Mouse (Mus musculus): ENCODE results near the gene Fam198a. TPM values are rescaled to one million over a fixed set of nuclear protein-coding genes. Genes with fewer than 3 reads are reported as not detected.

The Fam198a gene
- polyA plus RNA-seq, 1 experiment from 2014 or later, result 0.45 TPM

DNA sequence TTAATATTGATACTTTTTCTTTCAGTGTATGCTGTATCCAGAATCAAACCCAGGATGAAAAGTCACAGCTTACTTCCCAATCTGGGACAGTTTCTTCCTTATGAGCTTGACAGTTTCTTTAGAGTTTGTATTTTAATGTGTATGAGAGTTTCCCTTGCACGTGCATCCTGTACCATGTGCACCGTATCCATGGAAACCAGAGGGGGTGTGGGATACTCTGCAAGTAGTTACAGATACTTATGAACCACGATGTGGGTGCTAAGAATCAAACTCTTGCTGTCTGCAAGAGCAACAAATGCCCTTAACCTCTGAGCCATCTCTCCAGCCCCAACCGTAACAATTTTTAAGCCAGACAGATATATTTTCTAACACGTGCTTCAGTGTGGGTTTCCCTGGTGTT, 40.3 kb downstream of the Fam198a start:
- no peak for DNase-seq (ENCODE audit: low spot score)
- Histone ChIP-seq H3K4me2 (ENCODE audit: low read depth, severe bottlenecking) (no peak overlapping the region), H3K27me3 (ENCODE audit: control insufficient read depth, insufficient read depth, low read length) (no peaks in the 10 kb centered on the region), H3K36me3 (ENCODE audit: control insufficient read depth, insufficient read depth, low read length) (no peaks in the 10 kb centered on the region), H3K4me3 (ENCODE audit: low read depth, low read length) (no peak overlapping the region), H3K4me1 (ENCODE audit: control insufficient read depth, insufficient read depth, low read length) (peaks cover 5% of the 10 kb centered on the region; the same call in 1 of the 2 replicates), H3K27ac (replicated peaks; ENCODE audit: low read depth, low read length) (no peak overlapping the region), H3K9ac (ENCODE audit: low read length) (no peak overlapping the region), H3K9me3 (ENCODE audit: control insufficient read depth, low read length) (no peaks in the 10 kb centered on the region)
- 76% methylated on average over 5 of the region's 5 CpGs for WGBS
- ATAC-seq (ENCODE audit: insufficient number of reproducible peaks, low FRiP score, low TSS enrichment, low read depth), result no peak

DNA sequence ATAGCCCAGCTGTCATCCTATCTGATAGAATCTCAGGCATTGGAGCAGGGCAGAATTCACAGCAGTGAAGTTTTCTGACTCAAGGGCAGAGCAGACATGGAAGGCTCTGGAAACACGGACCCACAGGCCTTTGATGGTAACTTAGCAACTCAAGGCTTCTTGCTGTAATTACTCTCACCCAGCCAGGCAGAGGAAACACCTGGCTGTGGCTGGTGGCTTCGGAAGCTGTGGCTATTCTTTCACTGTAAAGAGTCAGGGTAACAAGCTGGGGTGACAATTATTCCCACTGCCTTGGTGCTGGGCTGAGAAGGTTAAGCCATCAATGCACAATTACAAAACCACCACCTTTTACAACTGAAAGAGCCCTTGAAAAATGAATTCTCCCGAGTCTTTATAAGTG, 42.3 kb downstream of the Fam198a start:
- Histone ChIP-seq H3K36me3 (ENCODE audit: control insufficient read depth, insufficient read depth, low read length) (no peaks in the 10 kb centered on the region), H3K9ac (ENCODE audit: low read length) (no peak overlapping the region), H3K4me2 (ENCODE audit: low read depth, severe bottlenecking) (no peak overlapping the region), H3K27ac (replicated peaks; ENCODE audit: low read depth, low read length) (no peak overlapping the region), H3K9me3 (ENCODE audit: control insufficient read depth, low read length) (no peaks in the 10 kb centered on the region), H3K4me3 (ENCODE audit: low read depth, low read length) (no peak overlapping the region), H3K27me3 (ENCODE audit: control insufficient read depth, insufficient read depth, low read length) (no peaks in the 10 kb centered on the region), H3K4me1 (ENCODE audit: control insufficient read depth, insufficient read depth, low read length) (peaks cover 5% of the 10 kb centered on the region; the same call in 1 of the 2 replicates)
- DNase-seq (ENCODE audit: low spot score), result no peak
- WGBS, result 57% methylated on average over 3 of the region's 3 CpGs
- ATAC-seq (ENCODE audit: insufficient number of reproducible peaks, low FRiP score, low TSS enrichment, low read depth), result no peak

DNA sequence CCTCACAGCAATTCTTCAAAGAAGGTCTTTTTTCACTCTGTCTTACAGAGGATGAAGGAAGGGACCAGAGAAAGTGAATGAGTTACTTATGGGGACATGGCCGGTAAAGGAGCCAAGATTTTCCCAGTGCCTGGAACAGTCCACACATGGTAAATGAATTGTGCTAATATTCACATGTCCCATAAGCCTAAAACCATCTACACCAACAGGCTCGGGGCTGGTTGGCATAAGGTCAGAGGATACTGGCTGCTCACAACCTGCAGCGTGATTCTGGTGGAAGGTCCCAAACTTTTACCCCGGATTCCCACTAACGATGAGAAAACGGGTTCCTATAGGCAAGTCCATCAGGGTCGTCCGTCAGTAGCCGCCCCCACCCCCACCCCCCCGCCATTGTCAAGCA, 44.3 kb downstream of the Fam198a start:
- WGBS, result 16% methylated on average over 10 of the region's 10 CpGs
- no peaks in the 10 kb centered on the region for H3K27me3 ChIP-seq (ENCODE audit: control insufficient read depth, insufficient read depth, low read length)
- H3K4me1 ChIP-seq (ENCODE audit: control insufficient read depth, insufficient read depth, low read length), result peaks cover 5% of the 10 kb centered on the region; the same call in 1 of the 2 replicates
- no peak overlapping the region for H3K27ac ChIP-seq (replicated peaks; ENCODE audit: low read depth, low read length)
- peak overlapping the region; percentile 49; the same call in 1 of the 2 replicates for H3K9ac ChIP-seq (ENCODE audit: low read length)
- DNase-seq (ENCODE audit: low spot score), result no peak
- ATAC-seq (ENCODE audit: insufficient number of reproducible peaks, low FRiP score, low TSS enrichment, low read depth), result no peak
- H3K4me2 ChIP-seq (ENCODE audit: low read depth, severe bottlenecking), result peak overlapping the region; percentile 57
- H3K4me3 ChIP-seq (ENCODE audit: low read depth, low read length), result peak overlapping the region; percentile 62
- no peaks in the 10 kb centered on the region for H3K36me3 ChIP-seq (ENCODE audit: control insufficient read depth, insufficient read depth, low read length)
- no peaks in the 10 kb centered on the region for H3K9me3 ChIP-seq (ENCODE audit: control insufficient read depth, low read length)

DNA sequence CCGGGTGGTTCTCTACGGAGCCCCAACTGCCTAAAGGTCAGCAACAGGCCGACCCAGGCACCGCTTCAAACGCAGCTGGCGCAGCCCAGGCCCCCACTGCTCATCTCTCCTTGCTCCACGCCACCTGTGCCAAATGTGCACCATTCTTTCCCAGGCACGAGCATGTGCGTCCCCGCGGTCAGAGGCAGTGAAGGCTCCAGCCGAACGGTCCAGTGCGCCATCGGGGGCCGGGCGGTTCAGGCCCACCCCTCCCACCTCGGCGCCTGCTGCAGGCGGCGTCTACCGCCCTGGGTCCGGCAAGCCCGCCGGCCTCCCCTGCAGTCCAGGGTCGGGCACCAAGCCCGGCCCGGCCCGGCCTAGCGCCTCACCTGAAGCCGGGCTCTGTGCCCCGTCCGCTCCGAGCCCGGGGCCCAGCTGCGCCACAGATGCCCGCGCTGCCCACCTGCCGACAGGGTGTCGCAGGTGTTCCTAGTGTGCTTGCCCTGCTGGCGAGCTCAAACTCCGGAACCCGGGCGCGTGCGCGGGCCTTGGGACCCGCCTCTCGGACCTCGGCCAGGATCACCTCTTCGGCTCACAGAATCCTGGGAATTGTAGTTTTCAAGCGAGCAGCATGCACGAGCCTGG, 44.8 kb downstream of the Fam198a start:
- H3K27ac ChIP-seq (replicated peaks; ENCODE audit: low read depth, low read length), result no peak overlapping the region
- H3K4me2 ChIP-seq (ENCODE audit: low read depth, severe bottlenecking), result peak overlapping the region; percentile 57
- peak; percentile 77 for ATAC-seq (ENCODE audit: insufficient number of reproducible peaks, low FRiP score, low TSS enrichment, low read depth)
- 1% methylated on average over 43 of the region's 53 CpGs for WGBS
- no peaks in the 10 kb centered on the region for H3K36me3 ChIP-seq (ENCODE audit: control insufficient read depth, insufficient read depth, low read length)
- H3K9ac ChIP-seq (ENCODE audit: low read length), result peak overlapping the region; percentile 49
- peak overlapping the region; percentile 62 for H3K4me3 ChIP-seq (ENCODE audit: low read depth, low read length)
- no peaks in the 10 kb centered on the region for H3K9me3 ChIP-seq (ENCODE audit: control insufficient read depth, low read length)
- H3K27me3 ChIP-seq (ENCODE audit: control insufficient read depth, insufficient read depth, low read length), result no peaks in the 10 kb centered on the region
- H3K4me1 ChIP-seq (ENCODE audit: control insufficient read depth, insufficient read depth, low read length), result peaks cover 5% of the 10 kb centered on the region; the same call in 1 of the 2 replicates
- peak; percentile 87 for DNase-seq (ENCODE audit: low spot score)

DNA sequence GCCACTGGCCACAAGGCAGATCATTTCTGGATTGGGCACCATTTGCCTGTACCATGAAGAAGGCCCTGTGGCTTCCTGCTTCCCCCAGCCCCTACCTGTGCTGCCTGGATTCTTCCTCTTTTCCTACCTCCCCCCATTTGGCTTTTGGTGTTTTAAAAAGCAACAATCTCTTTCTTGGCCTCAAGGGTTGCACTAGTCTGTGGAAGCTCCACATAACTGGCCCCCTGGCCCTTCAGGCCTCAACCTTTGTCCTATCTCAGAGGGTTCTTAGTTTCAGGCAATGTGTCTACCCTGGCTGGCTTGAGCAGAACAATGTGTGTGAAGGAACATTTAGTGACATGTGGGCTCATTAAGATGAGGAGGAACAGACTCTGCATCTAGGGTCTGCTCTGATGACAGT, 46.2 kb downstream of the Fam198a start, which contains the start of gene Pomgnt2:
TSS of gene Pomgnt2 (minus strand) at position 101 of the 400 bp plus-strand sequence.
- DNase-seq (ENCODE audit: low spot score) (no peak), ATAC-seq (ENCODE audit: insufficient number of reproducible peaks, low FRiP score, low TSS enrichment, low read depth) (no peak)
- Histone ChIP-seq H3K27ac (replicated peaks; ENCODE audit: low read depth, low read length) (no peak within 1 kb of the TSS), H3K9me3 (ENCODE audit: control insufficient read depth, low read length) (no peaks in the 10 kb centered on the region), H3K4me2 (ENCODE audit: low read depth, severe bottlenecking) (peak within 1 kb of the TSS; percentile 57; the same call in 1 of the 2 replicates), H3K36me3 (ENCODE audit: control insufficient read depth, insufficient read depth, low read length) (no peaks in the 10 kb centered on the region), H3K4me1 (ENCODE audit: control insufficient read depth, insufficient read depth, low read length) (peaks cover 5% of the 10 kb centered on the region; the same call in 1 of the 2 replicates), H3K4me3 (ENCODE audit: low read depth, low read length) (peak within 1 kb of the TSS; percentile 62), H3K9ac (ENCODE audit: low read length) (no peak within 1 kb of the TSS), H3K27me3 (ENCODE audit: control insufficient read depth, insufficient read depth, low read length) (no peaks in the 10 kb centered on the region)

DNA sequence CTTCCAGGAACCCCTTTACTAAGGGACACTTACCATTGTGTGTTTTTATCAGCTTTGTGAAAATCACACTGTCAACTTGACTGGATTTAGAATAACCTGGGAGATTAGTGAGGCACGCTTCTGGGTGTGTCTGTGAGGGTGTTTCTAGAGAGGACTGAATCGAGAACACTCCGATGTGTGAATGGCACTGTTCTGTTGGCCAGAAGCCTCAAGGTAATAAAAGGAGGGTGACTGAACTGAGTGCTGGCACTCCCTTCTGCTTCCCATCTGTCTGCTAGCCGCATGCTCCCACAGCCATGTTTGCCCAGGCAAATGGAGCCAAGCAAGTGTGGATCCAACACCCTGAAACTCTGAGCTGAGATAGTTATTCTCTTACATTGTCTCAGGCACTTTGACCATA, 47.2 kb downstream of the Fam198a start:
- ATAC-seq (ENCODE audit: insufficient number of reproducible peaks, low FRiP score, low TSS enrichment, low read depth), result no peak

DNA sequence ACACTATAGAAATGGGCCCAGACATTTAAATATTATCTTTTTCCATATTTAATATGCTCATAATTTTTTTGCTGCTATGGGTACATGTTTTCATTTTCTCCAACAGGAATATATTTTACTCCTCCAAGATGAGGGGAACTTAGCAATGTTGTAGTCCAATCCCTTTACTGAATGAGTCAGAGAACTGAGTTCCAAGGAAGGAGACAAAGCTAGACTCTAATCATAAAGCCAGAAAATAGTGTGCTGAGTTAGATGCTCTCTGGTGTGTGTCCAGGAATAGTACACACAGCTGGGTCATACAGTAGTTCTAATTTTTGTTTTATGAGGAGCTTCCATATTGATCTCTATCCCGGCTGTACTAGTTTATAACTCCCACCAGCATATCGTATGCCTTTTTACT, 55.4 kb downstream of the Fam198a start:
- no peak overlapping the region for H3K4me2 ChIP-seq (ENCODE audit: low read depth, severe bottlenecking)
- H3K27me3 ChIP-seq (ENCODE audit: control insufficient read depth, insufficient read depth, low read length), result no peaks in the 10 kb centered on the region
- no peaks in the 10 kb centered on the region for H3K4me1 ChIP-seq (ENCODE audit: control insufficient read depth, insufficient read depth, low read length)
- no peaks in the 10 kb centered on the region for H3K9me3 ChIP-seq (ENCODE audit: control insufficient read depth, low read length)
- H3K4me3 ChIP-seq (ENCODE audit: low read depth, low read length), result no peak overlapping the region
- H3K27ac ChIP-seq (replicated peaks; ENCODE audit: low read depth, low read length), result no peak overlapping the region
- 88% methylated on average over 2 of the region's 2 CpGs for WGBS
- no peak overlapping the region for H3K9ac ChIP-seq (ENCODE audit: low read length)
- no peak for DNase-seq (ENCODE audit: low spot score)
- no peak for ATAC-seq (ENCODE audit: insufficient number of reproducible peaks, low FRiP score, low TSS enrichment, low read depth)
- no peaks in the 10 kb centered on the region for H3K36me3 ChIP-seq (ENCODE audit: control insufficient read depth, insufficient read depth, low read length)

More for the DNA sequence above, 47.2 kb downstream of the Fam198a start:
- H3K9me3 ChIP-seq (ENCODE audit: control insufficient read depth, low read length), result no peaks in the 10 kb centered on the region
- H3K4me3 ChIP-seq (ENCODE audit: low read depth, low read length), result no peak overlapping the region
- 61% methylated on average over 4 of the region's 4 CpGs for WGBS
- H3K27me3 ChIP-seq (ENCODE audit: control insufficient read depth, insufficient read depth, low read length), result no peaks in the 10 kb centered on the region
- no peak overlapping the region for H3K4me2 ChIP-seq (ENCODE audit: low read depth, severe bottlenecking)
- H3K4me1 ChIP-seq (ENCODE audit: control insufficient read depth, insufficient read depth, low read length), result peaks cover 5% of the 10 kb centered on the region; the same call in 1 of the 2 replicates
- DNase-seq (ENCODE audit: low spot score), result no peak
- H3K27ac ChIP-seq (replicated peaks; ENCODE audit: low read depth, low read length), result no peak overlapping the region
- no peak overlapping the region for H3K9ac ChIP-seq (ENCODE audit: low read length)
- H3K36me3 ChIP-seq (ENCODE audit: control insufficient read depth, insufficient read depth, low read length), result no peaks in the 10 kb centered on the region

DNA sequence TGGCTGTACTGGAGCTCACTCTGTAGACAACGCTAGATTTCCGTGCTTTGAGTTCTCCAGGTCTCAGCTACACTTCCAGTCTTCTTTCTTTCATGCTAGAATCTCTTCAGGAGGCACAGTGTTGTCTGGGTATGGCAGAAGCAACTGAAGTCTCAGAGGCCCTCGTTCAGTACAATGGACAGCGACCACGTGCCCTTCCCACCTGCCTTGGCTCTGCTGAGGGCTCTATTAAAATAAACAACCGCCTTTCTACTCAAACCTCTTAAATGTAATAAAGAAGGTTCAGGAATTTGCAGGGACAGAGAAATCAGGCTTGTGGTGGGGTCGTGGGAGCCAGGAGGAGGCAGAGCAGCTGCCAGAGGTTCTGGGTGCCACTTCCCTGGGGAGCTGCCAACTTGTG, 55.8 kb downstream of the Fam198a start:
- Histone ChIP-seq H3K9me3 (ENCODE audit: control insufficient read depth, low read length) (no peaks in the 10 kb centered on the region), H3K27ac (replicated peaks; ENCODE audit: low read depth, low read length) (no peak overlapping the region), H3K4me1 (ENCODE audit: control insufficient read depth, insufficient read depth, low read length) (no peaks in the 10 kb centered on the region), H3K36me3 (ENCODE audit: control insufficient read depth, insufficient read depth, low read length) (no peaks in the 10 kb centered on the region), H3K9ac (ENCODE audit: low read length) (no peak overlapping the region), H3K27me3 (ENCODE audit: control insufficient read depth, insufficient read depth, low read length) (no peaks in the 10 kb centered on the region), H3K4me2 (ENCODE audit: low read depth, severe bottlenecking) (no peak overlapping the region), H3K4me3 (ENCODE audit: low read depth, low read length) (no peak overlapping the region)
- WGBS, result 11% methylated on average over 7 of the region's 7 CpGs
- ATAC-seq (ENCODE audit: insufficient number of reproducible peaks, low FRiP score, low TSS enrichment, low read depth) (no peak), DNase-seq (ENCODE audit: low spot score) (peak; percentile 84)

DNA sequence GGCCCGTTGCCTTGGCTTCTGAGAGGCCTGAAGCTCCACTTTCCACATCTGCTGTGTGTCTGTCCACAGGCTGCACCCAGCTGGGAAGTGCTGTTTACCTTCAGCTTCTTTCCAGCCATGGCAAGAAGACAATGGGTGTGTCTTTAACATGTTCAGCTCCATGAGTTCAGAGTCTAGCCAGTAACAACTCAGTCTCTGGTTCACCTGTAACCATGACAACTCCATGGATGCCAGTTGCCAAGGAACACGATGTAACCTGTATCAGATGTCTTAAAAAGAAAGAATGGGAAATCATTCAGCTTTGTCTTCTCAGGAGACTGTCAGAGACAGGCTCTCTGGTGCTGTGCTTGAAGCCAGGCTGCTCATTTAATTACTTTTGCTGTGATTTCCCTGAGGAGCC, 58.1 kb downstream of the Fam198a start:
- no peak overlapping the region for H3K9ac ChIP-seq (ENCODE audit: low read length)
- no peak overlapping the region for H3K27ac ChIP-seq (replicated peaks; ENCODE audit: low read depth, low read length)
- H3K9me3 ChIP-seq (ENCODE audit: control insufficient read depth, low read length), result no peaks in the 10 kb centered on the region
- H3K36me3 ChIP-seq (ENCODE audit: control insufficient read depth, insufficient read depth, low read length), result no peaks in the 10 kb centered on the region
- DNase-seq (ENCODE audit: low spot score) (no peak), ATAC-seq (ENCODE audit: insufficient number of reproducible peaks, low FRiP score, low TSS enrichment, low read depth) (no peak)
- no peak overlapping the region for H3K4me2 ChIP-seq (ENCODE audit: low read depth, severe bottlenecking)
- H3K4me1 ChIP-seq (ENCODE audit: control insufficient read depth, insufficient read depth, low read length), result no peaks in the 10 kb centered on the region
- H3K27me3 ChIP-seq (ENCODE audit: control insufficient read depth, insufficient read depth, low read length), result no peaks in the 10 kb centered on the region
- H3K4me3 ChIP-seq (ENCODE audit: low read depth, low read length), result no peak overlapping the region
- 58% methylated on average over 2 of the region's 2 CpGs for WGBS
